Mouse (Mus musculus): Measurements from ENCODE around the gene Olfr1241. TPM values are rescaled to one million over a fixed set of nuclear protein-coding genes. Genes with fewer than 3 reads are reported as not detected.

Gene Olfr1241
- polyA plus RNA-seq (2015; fragmentation: Nextera tagmentation; extraction: Ambion mirVana), result not detected in 2 replicates

- no peaks in the 10 kb centered on the region for H3K27me3 ChIP-seq (replicated peaks; ENCODE audit: control insufficient read depth, insufficient read depth, low read length)
- no peak within 1 kb of the TSS for H3K9ac ChIP-seq (ENCODE audit: low read depth, low read length)
- no peak for ATAC-seq
Observed at GRCm38 (mm10) chr2:89487026-89487425, at the start of gene Olfr1241. TSS of gene Olfr1241 (minus strand) at chr2:89487126.

GRCm38 (mm10) chr2:89531387-89531786 lies 44.5 kb upstream of the Olfr1241 start, which contains the start of gene Olfr1243:
TSS of gene Olfr1243 (minus strand) at chr2:89531487.
- H3K9me3 ChIP-seq (ENCODE audit: control insufficient read depth, low read length), result no peaks in the 10 kb centered on the region
- ATAC-seq, result no peak
- WGBS, result 90% methylated on average over 1 of the region's 1 CpGs
- no peaks in the 10 kb centered on the region for H3K27me3 ChIP-seq (replicated peaks; ENCODE audit: control insufficient read depth, insufficient read depth, low read length)
- H3K9ac ChIP-seq (ENCODE audit: low read depth, low read length), result no peak within 1 kb of the TSS
- H3K27ac ChIP-seq (ENCODE audit: low read depth, low read length), result no peak within 1 kb of the TSS
- H3K4me3 ChIP-seq (ENCODE audit: low read length), result no peak within 1 kb of the TSS
- no peaks in the 10 kb centered on the region for H3K36me3 ChIP-seq (ENCODE audit: control insufficient read depth, insufficient read depth, low read length)
- no peak within 1 kb of the TSS for H3K4me2 ChIP-seq (ENCODE audit: low read length)
- no peaks in the 10 kb centered on the region for H3K4me1 ChIP-seq (ENCODE audit: control insufficient read depth, insufficient read depth, low read depth, low read length)

More at GRCm38 (mm10) chr2:89487026-89487425, at the start of gene Olfr1241:
- Histone ChIP-seq H3K27ac (ENCODE audit: low read depth, low read length) (no peak within 1 kb of the TSS), H3K4me3 (ENCODE audit: low read length) (no peak within 1 kb of the TSS), H3K36me3 (ENCODE audit: control insufficient read depth, insufficient read depth, low read length) (no peaks in the 10 kb centered on the region), H3K4me1 (ENCODE audit: control insufficient read depth, insufficient read depth, low read depth, low read length) (no peaks in the 10 kb centered on the region), H3K9me3 (ENCODE audit: control insufficient read depth, low read length) (no peaks in the 10 kb centered on the region), H3K4me2 (ENCODE audit: low read length) (no peak within 1 kb of the TSS)

- Histone ChIP-seq H3K9me3 (ENCODE audit: control insufficient read depth, low read length) (no peaks in the 10 kb centered on the region), H3K27ac (ENCODE audit: low read depth, low read length) (no peak within 1 kb of the TSS), H3K9ac (ENCODE audit: low read depth, low read length) (no peak within 1 kb of the TSS), H3K27me3 (replicated peaks; ENCODE audit: control insufficient read depth, insufficient read depth, low read length) (no peaks in the 10 kb centered on the region), H3K4me3 (ENCODE audit: low read length) (no peak within 1 kb of the TSS), H3K4me1 (ENCODE audit: control insufficient read depth, insufficient read depth, low read depth, low read length) (no peaks in the 10 kb centered on the region), H3K4me2 (ENCODE audit: low read length) (no peak within 1 kb of the TSS), H3K36me3 (ENCODE audit: control insufficient read depth, insufficient read depth, low read length) (no peaks in the 10 kb centered on the region)
- WGBS, result 83% methylated on average over 1 of the region's 1 CpGs
- ATAC-seq, result no peak
Observed at GRCm38 (mm10) chr2:89498235-89498634, 11.3 kb upstream of the Olfr1241 start, which contains the start of gene Olfr1242. TSS of gene Olfr1242 (minus strand) at chr2:89498335.

- no peaks in the 10 kb centered on the region for H3K36me3 ChIP-seq (ENCODE audit: control insufficient read depth, insufficient read depth, low read length)
- 86% methylated on average over 3 of the region's 3 CpGs for WGBS
- no peak within 1 kb of the TSS for H3K4me3 ChIP-seq (ENCODE audit: low read length)
- no peak within 1 kb of the TSS for H3K9ac ChIP-seq (ENCODE audit: low read depth, low read length)
- no peak for ATAC-seq
- no peaks in the 10 kb centered on the region for H3K4me1 ChIP-seq (ENCODE audit: control insufficient read depth, insufficient read depth, low read depth, low read length)
- H3K27me3 ChIP-seq (replicated peaks; ENCODE audit: control insufficient read depth, insufficient read depth, low read length), result no peaks in the 10 kb centered on the region
- no peaks in the 10 kb centered on the region for H3K9me3 ChIP-seq (ENCODE audit: control insufficient read depth, low read length)
- H3K4me2 ChIP-seq (ENCODE audit: low read length), result no peak within 1 kb of the TSS
- no peak within 1 kb of the TSS for H3K27ac ChIP-seq (ENCODE audit: low read depth, low read length)
Observed at GRCm38 (mm10) chr2:89442900-89443299, 44.0 kb downstream of the Olfr1241 start, which contains the start of gene Olfr1240. TSS of gene Olfr1240 (minus strand) at chr2:89443000.

Other genes with a start within 250 kb of the Olfr1241 start
- not detected in 2 replicates for gene Olfr1228, start 233.1 kb downstream of the Olfr1241 start, polyA plus RNA-seq (2015; fragmentation: Nextera tagmentation; extraction: Ambion mirVana)
- not detected in 2 replicates for gene Olfr1229, start 199.1 kb downstream of the Olfr1241 start, polyA plus RNA-seq (2015; fragmentation: Nextera tagmentation; extraction: Ambion mirVana)
- not detected in 2 replicates for gene Olfr1230, start 189.9 kb downstream of the Olfr1241 start, polyA plus RNA-seq (2015; fragmentation: Nextera tagmentation; extraction: Ambion mirVana)
- not detected in 2 replicates for gene Olfr1231, start 180.1 kb downstream of the Olfr1241 start, polyA plus RNA-seq (2015; fragmentation: Nextera tagmentation; extraction: Ambion mirVana)
- not detected in 2 replicates for gene Olfr1232, start 157.5 kb downstream of the Olfr1241 start, polyA plus RNA-seq (2015; fragmentation: Nextera tagmentation; extraction: Ambion mirVana)
- not detected in 2 replicates for gene Olfr1233, start 144.7 kb downstream of the Olfr1241 start, polyA plus RNA-seq (2015; fragmentation: Nextera tagmentation; extraction: Ambion mirVana)
- gene Olfr1234, start 122.3 kb downstream of the Olfr1241 start, polyA plus RNA-seq (2015; fragmentation: Nextera tagmentation; extraction: Ambion mirVana), result not detected in 2 replicates
- not detected in 2 replicates for gene Olfr1238, start 77.5 kb downstream of the Olfr1241 start, polyA plus RNA-seq (2015; fragmentation: Nextera tagmentation; extraction: Ambion mirVana)
- not detected in 2 replicates for gene Olfr1239, start 66.7 kb downstream of the Olfr1241 start, polyA plus RNA-seq (2015; fragmentation: Nextera tagmentation; extraction: Ambion mirVana)
- not detected in 2 replicates for gene Olfr1240, start 44.1 kb downstream of the Olfr1241 start, polyA plus RNA-seq (2015; fragmentation: Nextera tagmentation; extraction: Ambion mirVana)
- gene Olfr1242, start 11.2 kb upstream of the Olfr1241 start, polyA plus RNA-seq (2015; fragmentation: Nextera tagmentation; extraction: Ambion mirVana), result not detected in 2 replicates
- gene Olfr1243, start 44.4 kb upstream of the Olfr1241 start, polyA plus RNA-seq (2015; fragmentation: Nextera tagmentation; extraction: Ambion mirVana), result not detected in 2 replicates
- not detected in 2 replicates for gene Olfr1245, start 91.3 kb upstream of the Olfr1241 start, polyA plus RNA-seq (2015; fragmentation: Nextera tagmentation; extraction: Ambion mirVana)
- not detected in 2 replicates for gene Olfr1246, start 106.0 kb upstream of the Olfr1241 start, polyA plus RNA-seq (2015; fragmentation: Nextera tagmentation; extraction: Ambion mirVana)
- not detected in 2 replicates for gene Olfr1247, start 127.0 kb upstream of the Olfr1241 start, polyA plus RNA-seq (2015; fragmentation: Nextera tagmentation; extraction: Ambion mirVana)
- gene Olfr1248, start 131.1 kb upstream of the Olfr1241 start, polyA plus RNA-seq (2015; fragmentation: Nextera tagmentation; extraction: Ambion mirVana), result not detected in 2 replicates
- gene Olfr1249, start 147.9 kb upstream of the Olfr1241 start, polyA plus RNA-seq (2015; fragmentation: Nextera tagmentation; extraction: Ambion mirVana), result not detected in 2 replicates
- gene Olfr1250, start 174.3 kb upstream of the Olfr1241 start, polyA plus RNA-seq (2015; fragmentation: Nextera tagmentation; extraction: Ambion mirVana), result not detected in 2 replicates
- not detected in 2 replicates for gene Olfr1251, start 184.8 kb upstream of the Olfr1241 start, polyA plus RNA-seq (2015; fragmentation: Nextera tagmentation; extraction: Ambion mirVana)
- not detected in 2 replicates for gene Olfr1252, start 237.9 kb upstream of the Olfr1241 start, polyA plus RNA-seq (2015; fragmentation: Nextera tagmentation; extraction: Ambion mirVana)

Measured in hindbrain, embryonic 16.5 days (tissue).